Mouse (Mus musculus): ENCODE data around the gene Pik3r6.

DNA sequence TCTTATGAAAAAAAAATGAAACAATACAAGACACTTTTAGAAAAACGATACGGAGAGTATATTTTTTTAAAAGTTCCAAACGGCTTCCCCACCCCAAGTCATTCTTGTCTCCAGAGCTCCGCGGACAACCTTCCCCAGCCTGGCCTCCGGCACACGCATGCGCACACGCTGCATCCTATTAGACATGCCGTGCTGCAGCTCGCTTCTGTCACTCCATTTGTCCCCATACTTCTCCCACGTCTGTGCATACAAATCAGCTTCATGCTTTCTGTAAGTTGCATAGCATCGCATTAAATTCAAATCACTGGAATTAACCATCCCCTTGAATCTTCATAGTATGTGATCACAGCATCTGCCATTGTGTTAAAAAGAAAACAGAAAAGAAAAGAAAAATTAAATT, 80.4 kb downstream of the Pik3r6 start:
- no peak for TF ChIP-seq CTCF (IDR thresholded peaks at IDR 0.05; ENCODE audit: extremely low read depth, insufficient read depth, low read length)
- TF ChIP-seq POLR2A (IDR thresholded peaks at IDR 0.05; ENCODE audit: extremely low read depth, insufficient read depth, low read length): peak; percentile 78; the same call in 1 of the 2 replicates

All from cortical plate, adult 2 months (tissue).